Mouse (Mus musculus) urinary bladder, postnatal 14 days (tissue): Measurements from ENCODE around the gene Rora.

Experiments used
- DNase-seq: peaks from one replicate; pipeline ENCODE4 v3.0.0; 2021; ENCODE audit warnings: low spot score

The Rora gene

GRCm38 (mm10) chr9:69141859-69142258 lies 488.3 kb downstream of the Rora start:
- DNase-seq: no peak

- DNase-seq: no peak
Observed at GRCm38 (mm10) chr9:69146937-69147336, 493.4 kb downstream of the Rora start.

- no peak for DNase-seq
Observed at GRCm38 (mm10) chr9:69150224-69150623, 496.6 kb downstream of the Rora start.

- DNase-seq: no peak
Observed at GRCm38 (mm10) chr9:69154684-69155083, 501.1 kb downstream of the Rora start.

GRCm38 (mm10) chr9:69155836-69156595 lies 502.4 kb downstream of the Rora start:
- DNase-seq: no peak

GRCm38 (mm10) chr9:69160818-69161217 lies 507.2 kb downstream of the Rora start:
- no peak for DNase-seq

- peak; percentile 38 for DNase-seq
Observed at GRCm38 (mm10) chr9:69164653-69165052, 511.1 kb downstream of the Rora start.

- DNase-seq: no peak
Observed at GRCm38 (mm10) chr9:69165096-69165836, 511.7 kb downstream of the Rora start.

GRCm38 (mm10) chr9:69174061-69174460 lies 520.5 kb downstream of the Rora start:
- no peak for DNase-seq

- no peak for DNase-seq
Observed at GRCm38 (mm10) chr9:69174527-69175116, 521.0 kb downstream of the Rora start.

- DNase-seq: no peak
Observed at GRCm38 (mm10) chr9:69176988-69177387, 523.4 kb downstream of the Rora start.

GRCm38 (mm10) chr9:69179224-69179623 lies 525.6 kb downstream of the Rora start:
- DNase-seq: no peak

- no peak for DNase-seq
Observed at GRCm38 (mm10) chr9:69180961-69181360, 527.4 kb downstream of the Rora start.

GRCm38 (mm10) chr9:69181411-69181810 lies 527.8 kb downstream of the Rora start:
- no peak for DNase-seq

GRCm38 (mm10) chr9:69183888-69184287 lies 530.3 kb downstream of the Rora start:
- DNase-seq: no peak

GRCm38 (mm10) chr9:69190726-69191125 lies 537.1 kb downstream of the Rora start:
- no peak for DNase-seq

GRCm38 (mm10) chr9:69192446-69192845 lies 538.9 kb downstream of the Rora start:
- no peak for DNase-seq

- no peak for DNase-seq
Observed at GRCm38 (mm10) chr9:69194638-69195605, 541.3 kb downstream of the Rora start.

GRCm38 (mm10) chr9:69213796-69214195 lies 560.2 kb downstream of the Rora start:
- peak; percentile 50 for DNase-seq

- no peak for DNase-seq
Observed at GRCm38 (mm10) chr9:69224841-69225240, 571.3 kb downstream of the Rora start.

GRCm38 (mm10) chr9:69226424-69226823 lies 572.8 kb downstream of the Rora start:
- DNase-seq: no peak

- no peak for DNase-seq
Observed at GRCm38 (mm10) chr9:69227806-69228205, 574.2 kb downstream of the Rora start.
